Mouse (Mus musculus) right cerebral cortex, postnatal 14 days (tissue): ENCODE data around the gene Ranbp9.

Source experiments
- DNase-seq: peaks from one replicate; pipeline ENCODE4 v3.0.0; 2022

The Ranbp9 gene

DNA sequence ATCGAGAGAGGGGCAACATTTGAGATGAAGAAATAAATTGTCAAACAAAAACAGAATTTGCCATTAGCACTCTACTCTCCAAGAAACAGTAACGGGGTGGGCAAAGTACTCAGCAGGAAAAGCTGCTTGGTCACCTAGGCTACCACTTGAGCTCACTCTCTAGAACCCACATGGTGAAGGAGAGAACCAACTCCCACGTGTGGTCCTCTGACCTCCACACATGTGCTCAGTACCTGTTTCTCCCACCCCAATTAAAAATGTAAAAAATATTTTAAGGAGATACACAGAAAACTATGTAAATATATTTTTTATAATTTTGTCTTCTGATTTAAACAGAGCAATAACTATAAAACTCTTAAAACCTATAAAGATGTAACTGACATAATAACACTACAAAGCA, 33.4 kb downstream of the Ranbp9 start:
- DNase-seq = no peak

- no peak for DNase-seq
Observed at GRCm38 (mm10) chr13:43445754-43446153, 35.3 kb downstream of the Ranbp9 start.

- DNase-seq = no peak
Observed at GRCm38 (mm10) chr13:43444717-43445116, 36.4 kb downstream of the Ranbp9 start.

DNA sequence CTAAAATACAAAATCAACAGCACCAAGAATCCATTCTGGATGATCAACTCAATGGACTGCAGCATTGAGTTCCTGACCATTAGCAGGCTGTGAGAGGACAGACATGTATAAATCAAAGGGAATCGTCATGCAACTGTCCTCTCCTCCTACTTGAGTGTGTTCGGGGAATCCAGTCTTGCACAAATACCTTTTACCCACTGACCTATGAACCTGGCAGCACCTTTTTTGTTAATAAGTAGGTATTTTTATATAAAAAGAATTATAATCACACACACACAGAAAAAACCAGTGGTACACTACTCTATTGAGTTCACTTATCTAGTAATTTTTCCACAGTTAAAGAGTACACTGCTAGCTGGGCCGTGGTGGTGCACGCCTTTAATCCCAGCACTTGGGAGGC, 37.4 kb downstream of the Ranbp9 start:
- DNase-seq = no peak

- DNase-seq = no peak
Observed at GRCm38 (mm10) chr13:43442551-43442950, 38.5 kb downstream of the Ranbp9 start.

DNA sequence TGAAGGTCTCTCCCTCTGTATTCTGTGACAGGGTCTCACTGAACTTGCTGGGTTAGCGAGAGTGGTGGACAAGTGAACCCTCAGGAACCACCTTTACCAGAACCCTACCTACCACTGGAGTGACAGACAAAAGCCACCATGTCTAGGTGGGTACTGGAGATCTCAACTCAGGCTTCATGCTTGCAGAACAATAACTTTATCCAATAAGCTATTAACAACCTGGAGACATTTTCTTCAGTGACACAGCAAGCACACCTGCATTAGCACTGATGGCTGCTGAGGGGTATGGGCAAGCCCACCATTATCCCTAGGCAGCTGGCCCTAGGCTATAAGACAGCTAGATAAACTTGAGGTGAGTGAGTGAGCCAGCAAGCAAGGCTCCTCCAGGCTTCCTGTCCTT, 40.7 kb downstream of the Ranbp9 start:
- DNase-seq = no peak

DNA sequence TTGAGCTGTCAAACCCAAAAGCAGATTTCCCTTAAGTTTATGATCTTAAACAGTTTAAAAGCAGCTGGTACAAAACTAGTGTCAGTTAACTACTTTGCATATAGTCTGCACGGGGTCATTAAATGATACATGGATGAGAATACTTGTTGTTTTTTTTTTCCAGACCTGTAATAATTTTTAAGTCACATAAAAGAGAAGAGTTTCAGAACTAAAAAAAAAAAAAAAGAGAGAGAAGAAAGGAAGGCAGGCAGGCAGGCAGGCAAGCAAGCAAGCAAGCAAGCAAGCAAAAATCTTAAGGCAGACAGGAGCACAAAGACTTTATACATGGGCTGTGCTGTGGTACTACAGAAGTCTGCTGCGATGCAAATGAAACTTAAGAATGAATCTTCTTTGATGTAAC, 47.7 kb downstream of the Ranbp9 start:
- no peak for DNase-seq

DNA sequence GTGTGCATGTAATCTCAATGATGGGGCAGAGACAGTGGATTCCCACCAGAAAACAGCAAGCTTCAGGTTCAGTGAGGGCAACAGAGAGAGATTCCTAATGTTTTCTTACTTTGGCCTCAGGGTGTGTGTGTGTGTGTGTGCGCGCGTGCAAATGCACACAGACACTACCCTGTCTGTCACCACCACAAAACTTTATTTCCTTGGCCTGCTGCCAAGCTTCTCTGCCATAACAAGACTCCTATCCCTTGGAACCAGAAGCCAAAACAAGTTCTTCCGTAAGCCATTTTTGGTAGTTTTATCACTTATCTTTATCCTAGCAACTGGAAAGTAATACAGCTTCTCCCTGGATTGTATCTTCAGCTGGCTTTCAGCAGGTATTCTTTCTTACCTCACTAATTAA, 52.6 kb downstream of the Ranbp9 start:
- DNase-seq = no peak

- DNase-seq = no peak
Observed at GRCm38 (mm10) chr13:43415249-43415648, 65.8 kb downstream of the Ranbp9 start.

DNA sequence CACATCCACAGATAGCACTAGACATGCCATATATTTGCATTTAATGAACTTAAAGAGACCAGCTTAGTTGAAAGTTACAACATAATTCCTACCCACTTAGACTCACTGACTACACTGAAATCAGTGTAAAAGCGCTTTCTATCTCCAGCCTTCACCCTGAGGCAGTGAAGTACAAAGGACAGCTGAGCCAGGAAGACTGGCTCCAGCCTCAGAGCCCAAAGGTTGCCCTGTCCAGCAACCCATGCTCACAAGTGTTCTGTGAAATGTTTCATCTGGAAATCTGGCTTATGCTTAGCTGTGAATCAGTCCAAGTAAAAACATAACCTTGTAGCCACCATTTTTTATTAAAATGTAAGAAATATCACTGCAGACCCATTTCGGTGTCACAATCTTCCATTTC, 67.5 kb downstream of the Ranbp9 start:
- no peak for DNase-seq

DNA sequence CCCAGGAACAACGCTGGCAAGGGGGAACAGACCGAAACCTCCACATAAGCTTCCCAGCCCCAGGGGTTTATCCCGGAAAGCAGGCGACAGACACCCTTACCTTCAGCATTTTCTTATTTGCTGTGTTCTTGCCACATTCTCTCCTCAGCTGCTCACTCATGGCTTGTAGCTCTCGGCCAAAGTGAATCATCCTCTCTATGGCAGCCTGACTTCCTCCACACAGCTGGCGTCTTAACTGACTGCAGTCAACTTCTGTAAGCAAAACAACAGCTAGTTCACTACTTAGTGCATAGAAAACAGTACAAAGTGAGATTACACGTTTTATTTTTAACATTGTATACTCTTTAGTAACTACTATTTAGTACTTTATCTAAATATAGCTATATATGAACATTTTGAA, 68.8 kb downstream of the Ranbp9 start:
- DNase-seq = no peak

DNA sequence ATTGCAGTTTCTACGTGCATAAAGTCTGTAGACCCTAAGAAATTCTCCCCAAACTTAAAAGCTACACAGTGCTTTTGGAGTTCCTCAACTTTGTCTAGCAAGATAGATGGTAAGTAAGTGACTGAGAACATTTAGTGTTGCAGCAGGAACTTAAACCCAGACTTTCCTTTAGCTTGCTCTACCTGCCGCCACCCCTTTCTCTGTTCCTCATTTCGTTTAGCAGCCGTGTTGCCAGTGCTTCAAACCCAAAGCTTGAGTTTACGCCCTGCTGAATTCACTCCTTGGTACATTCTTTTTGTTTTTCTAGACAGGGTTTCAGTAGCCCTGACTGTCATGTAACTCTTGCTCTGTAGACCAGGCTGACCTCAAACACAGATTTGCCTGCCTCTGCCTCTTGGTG, 81.5 kb downstream of the Ranbp9 start:
- DNase-seq = no peak

- DNase-seq = peak; percentile 98
Observed at GRCm38 (mm10) chr13:43398297-43399080, 82.6 kb downstream of the Ranbp9 start, which contains the start of gene Nol7. TSS of gene Nol7 (plus strand) at chr13:43398390.

GRCm38 (mm10) chr13:43397700-43398296, 83.3 kb downstream of the Ranbp9 start:
- no peak for DNase-seq

DNA sequence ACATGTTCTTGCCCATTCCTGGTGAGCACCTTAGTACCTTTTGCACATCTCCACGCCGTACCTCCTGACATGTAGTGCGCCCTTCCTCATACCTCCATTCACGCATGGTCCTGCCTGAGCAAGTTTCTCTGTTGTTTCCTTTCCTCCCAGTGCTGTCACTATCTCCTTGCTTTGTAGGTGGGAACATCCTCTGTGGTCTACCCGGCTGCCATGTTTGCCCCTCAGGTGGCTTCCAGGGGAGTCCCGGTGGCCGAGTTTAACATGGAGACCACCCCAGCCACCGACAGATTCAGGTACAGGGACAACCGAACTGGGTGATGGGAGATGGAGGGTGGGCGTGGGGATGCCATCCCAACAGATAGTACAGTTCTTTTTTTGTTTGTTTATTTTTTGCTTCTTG, 95.8 kb downstream of the Ranbp9 start:
- no peak for DNase-seq

GRCm38 (mm10) chr13:43379989-43380388, 101.1 kb downstream of the Ranbp9 start:
- DNase-seq = no peak

GRCm38 (mm10) chr13:43374918-43375432, 106.1 kb downstream of the Ranbp9 start:
- DNase-seq = no peak

DNA sequence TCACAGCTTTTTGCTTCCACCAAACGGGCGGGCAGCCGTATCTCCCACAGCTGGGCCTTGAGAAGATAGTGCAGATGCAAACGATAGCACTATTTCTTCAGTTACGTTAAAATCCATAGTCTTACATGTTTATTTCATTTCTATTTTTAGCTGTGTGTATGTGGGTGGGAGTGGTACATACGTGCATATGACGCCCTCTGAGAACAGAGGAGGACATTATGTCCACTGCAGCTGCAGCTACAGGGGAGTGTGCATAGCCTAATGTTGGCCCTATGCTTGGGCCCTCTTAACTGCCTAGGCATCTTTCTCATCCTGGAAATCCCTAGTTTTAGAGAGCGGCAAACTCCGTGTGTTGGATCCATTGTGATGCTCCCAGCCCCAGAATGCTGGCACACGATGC, 106.9 kb downstream of the Ranbp9 start:
- DNase-seq = no peak

DNA sequence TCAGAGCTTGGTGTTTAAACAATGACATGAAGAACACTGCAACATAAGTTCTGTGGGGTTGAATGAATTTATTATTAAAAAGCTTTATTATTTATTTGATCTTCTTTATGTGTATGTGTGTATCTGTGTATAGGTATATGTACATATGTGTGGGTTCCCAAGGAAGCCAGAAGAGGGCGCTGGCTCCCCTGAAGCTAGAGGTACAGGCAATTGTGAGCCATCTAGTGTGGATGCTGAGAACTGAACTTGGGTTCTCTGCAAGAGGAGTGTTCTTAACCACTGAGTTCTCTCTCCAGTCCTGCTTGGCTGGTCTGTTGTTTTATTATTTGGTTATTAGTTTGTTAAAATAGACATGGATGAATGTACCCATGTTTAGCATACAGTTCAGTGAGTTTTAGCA, 108.2 kb downstream of the Ranbp9 start:
- no peak for DNase-seq

- DNase-seq = no peak
Observed at GRCm38 (mm10) chr13:43370063-43370462, 111.0 kb downstream of the Ranbp9 start.

DNA sequence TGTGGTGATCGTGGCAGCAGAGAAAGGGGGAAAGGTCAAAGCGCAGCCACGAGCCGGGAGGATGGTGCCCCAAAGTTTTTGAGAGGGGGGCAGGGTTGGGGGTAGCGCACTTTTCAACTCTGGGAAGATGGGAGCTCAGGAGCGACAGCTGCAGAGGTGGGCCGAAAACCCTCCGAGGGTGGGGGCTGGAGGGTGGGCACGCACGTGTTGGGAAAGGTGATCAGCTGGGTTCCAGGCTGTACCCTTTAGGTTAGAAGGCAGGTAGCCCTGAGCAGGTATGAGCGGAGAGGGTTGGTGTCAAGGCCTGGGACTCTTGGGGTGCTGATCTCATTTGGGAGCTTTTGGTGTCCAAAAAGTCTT, 115.3 kb downstream of the Ranbp9 start:
- no peak for DNase-seq

- peak; percentile 82 for DNase-seq
Observed at GRCm38 (mm10) chr13:43364985-43365824, 115.9 kb downstream of the Ranbp9 start, which contains the start of gene Sirt5. TSS of gene Sirt5 (plus strand) at chr13:43365496.

GRCm38 (mm10) chr13:43362353-43362752, 118.7 kb downstream of the Ranbp9 start:
- DNase-seq = no peak

- no peak for DNase-seq
Observed at GRCm38 (mm10) chr13:43360534-43360933, 120.5 kb downstream of the Ranbp9 start.
